Mouse (Mus musculus) brain, adult 10 weeks (tissue): ENCODE data around the gene Olfr5. TPM values are rescaled to one million over a fixed set of nuclear protein-coding genes. Genes with fewer than 3 reads are reported as not detected.

Source experiments
- polyA plus RNA-seq: library from polyadenylated mRNA; stranded (reverse); fragments of 350-450 nt; fragmentation: Illumina TruSeq; extraction: RNeasy Lipid Tissue Mini Kit (QIAGEN cat#74804); gene quantifications from one replicate; pipeline ENCODE4 v1.2.3, GENCODE M21; 2015; ENCODE audit warnings: low read depth, low replicate concordance

The Olfr5 gene
- not detected for polyA plus RNA-seq

GRCm38 (mm10) chr7:6486841-6487240 lies at the start of gene Olfr5:
Gene Olfr5, minus strand, starts transcription at chr7:6486941.

GRCm38 (mm10) chr7:6522850-6523249 lies 36.1 kb upstream of the Olfr5 start, which contains the start of gene Olfr1349:
Gene Olfr1349, minus strand, starts transcription at chr7:6522950.

DNA sequence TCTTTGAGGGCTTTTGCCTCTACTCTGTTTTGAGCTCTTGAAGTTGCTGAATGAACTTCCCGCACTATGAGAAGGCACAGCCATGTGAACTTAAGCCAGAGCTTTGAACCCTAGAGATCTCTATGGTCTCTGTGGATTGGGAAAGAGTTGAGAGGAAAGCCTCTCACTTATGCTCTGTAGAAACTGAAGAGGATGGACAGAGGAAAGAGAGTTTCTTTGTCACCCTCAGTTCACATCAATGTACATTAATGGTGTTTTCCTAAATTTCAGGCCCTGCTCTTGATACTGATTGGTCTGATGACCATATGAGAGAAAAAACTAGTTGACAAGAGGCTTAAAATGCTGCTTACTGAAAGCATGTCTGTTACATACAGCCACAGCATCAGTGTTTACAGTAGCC lies 21.9 kb upstream of the Olfr5 start, which contains the start of gene Olfr1348:
Gene Olfr1348 (minus strand): TSS at position 101 of the 400 bp plus-strand sequence.

DNA sequence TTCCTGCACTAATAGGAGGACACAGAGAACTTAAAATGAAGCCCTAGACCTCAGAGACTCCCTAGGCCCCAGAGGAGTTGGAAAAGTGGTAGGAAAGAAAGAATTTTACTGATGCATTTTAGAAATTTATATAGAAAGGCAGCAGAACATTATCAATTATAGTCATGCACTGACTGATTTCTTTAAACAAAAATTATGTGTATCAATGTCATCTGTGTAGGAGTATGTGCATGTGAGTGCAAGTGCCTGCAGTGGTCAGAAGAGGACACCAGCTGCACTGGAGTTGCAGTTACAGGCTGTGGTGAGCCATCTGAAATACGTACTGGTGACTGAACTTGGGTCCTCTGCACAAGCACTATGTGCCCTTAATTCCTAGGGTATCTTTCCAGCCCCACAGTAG lies 12.9 kb upstream of the Olfr5 start, which contains the start of gene Olfr1347:
Gene Olfr1347 (minus strand): TSS at position 101 of the 400 bp plus-strand sequence.

DNA sequence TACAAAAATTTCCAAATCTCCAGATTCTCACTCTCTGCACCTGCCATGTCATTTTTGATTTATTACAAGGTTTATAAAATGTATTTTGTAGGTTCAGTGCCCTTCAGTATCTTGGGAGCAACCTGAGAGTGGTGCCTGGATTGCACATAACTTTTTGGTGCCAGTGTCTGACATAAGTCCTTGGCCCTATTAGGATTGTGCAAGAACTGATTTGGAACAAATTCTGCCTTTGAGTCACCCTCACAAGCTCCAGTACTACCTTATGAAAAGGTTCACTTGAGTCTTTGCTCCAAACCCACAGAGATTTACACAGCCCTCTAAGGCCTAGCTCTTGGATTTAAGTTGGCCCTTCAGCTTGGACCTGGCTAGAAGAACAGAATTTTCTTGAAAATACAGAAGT lies 19.8 kb downstream of the Olfr5 start, which contains the start of gene Olfr1346:
Gene Olfr1346 (plus strand): TSS at position 151 of the 400 bp plus-strand sequence.

DNA sequence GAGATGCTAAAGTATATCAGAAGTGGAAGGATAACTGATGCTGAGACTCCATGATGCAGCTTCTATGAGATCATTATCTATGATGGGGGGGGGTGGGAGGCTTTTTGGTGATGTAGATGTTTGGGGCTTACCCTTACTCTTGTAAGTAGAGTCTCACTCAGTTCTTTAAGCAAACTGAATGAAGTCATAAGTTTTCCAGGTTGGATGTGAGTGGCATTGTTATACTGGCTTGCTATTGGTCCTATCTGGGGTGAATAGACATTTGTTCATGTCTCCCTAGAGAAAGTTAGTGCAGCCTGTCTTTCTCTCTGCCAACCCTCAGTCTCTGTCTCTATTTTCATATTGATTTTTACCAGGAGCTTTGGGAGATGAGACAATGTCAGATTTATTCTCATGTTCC lies 30.9 kb downstream of the Olfr5 start, which contains the start of gene Olfr1336:
Gene Olfr1336 (plus strand): TSS at position 301 of the 400 bp plus-strand sequence.

GRCm38 (mm10) chr7:6438388-6438787 lies 48.4 kb downstream of the Olfr5 start, which contains the start of gene Olfr1344:
Gene Olfr1344, plus strand, starts transcription at chr7:6438688.

Other genes with a start within 250 kb of the Olfr5 start
- not detected for gene Epp13, start 234.2 kb downstream of the Olfr5 start, polyA plus RNA-seq
- 10.2 TPM for gene Zfp667, start 200.4 kb downstream of the Olfr5 start, polyA plus RNA-seq
- 6.4 TPM for gene Zfp583, start 155.7 kb downstream of the Olfr5 start, polyA plus RNA-seq
- 5.1 TPM for gene Gm3854, start 143.2 kb downstream of the Olfr5 start, polyA plus RNA-seq
- gene Zfp78, start 123.7 kb downstream of the Olfr5 start, polyA plus RNA-seq: 4.1 TPM
- 5.9 TPM for gene Zfp28, start 103.6 kb downstream of the Olfr5 start, polyA plus RNA-seq
- 18.7 TPM for gene Smim17, start 88.2 kb downstream of the Olfr5 start, polyA plus RNA-seq
- 0.13 TPM for gene Gm20715, start 76.7 kb downstream of the Olfr5 start, polyA plus RNA-seq
- 1.2 TPM for gene Olfr1344, start 48.3 kb downstream of the Olfr5 start, polyA plus RNA-seq
- not detected for gene Olfr1336, start 30.8 kb downstream of the Olfr5 start, polyA plus RNA-seq
- not detected for gene Olfr1346, start 19.8 kb downstream of the Olfr5 start, polyA plus RNA-seq
- not detected for gene Olfr1347, start 12.8 kb upstream of the Olfr5 start, polyA plus RNA-seq
- gene Olfr1348, start 21.8 kb upstream of the Olfr5 start, polyA plus RNA-seq: not detected
- not detected for gene Olfr1349, start 36.0 kb upstream of the Olfr5 start, polyA plus RNA-seq
- not detected for gene Olfr1350, start 77.9 kb upstream of the Olfr5 start, polyA plus RNA-seq
- 7.3 TPM for gene Zim1, start 209.5 kb upstream of the Olfr5 start, polyA plus RNA-seq
- gene Peg3, start 243.5 kb upstream of the Olfr5 start, polyA plus RNA-seq: 127 TPM
- gene Usp29, start 243.6 kb upstream of the Olfr5 start, polyA plus RNA-seq: 19.8 TPM